Mouse (Mus musculus): ENCODE measurements around the gene Kdm2b.

GRCm38 (mm10) chr5:123009873-123010272 lies 20.2 kb upstream of the Kdm2b start:
- TF ChIP-seq CTCF (conservative IDR thresholded peaks at IDR 0.05; ENCODE audit: insufficient read depth, insufficient read length, low read depth, low read length), result no peak
- TF ChIP-seq POLR2A (IDR thresholded peaks at IDR 0.05; ENCODE audit: low read depth, low read length), result no peak
